Mouse (Mus musculus): ENCODE results near the gene Ptpn22.

GRCm38 (mm10) chr3:103850644-103851363 is 8.8 kb upstream of the Ptpn22 start:
- TF ChIP-seq TAL1 (IDR thresholded peaks at IDR 0.05; ENCODE audit: low read length) (no peak), GATA1 (IDR thresholded peaks at IDR 0.05; ENCODE audit: low read length) (0 out of 2 replicates have a peak, but pooled peaks have one; percentile 9)
